Mouse (Mus musculus) adrenal gland, postnatal 36 days (tissue): ENCODE data around the gene Creb3l4. TPM values are rescaled to one million over a fixed set of nuclear protein-coding genes. Genes with fewer than 3 reads are reported as not detected.

Source experiments
- DNase-seq, 2 experiments: peaks; one replicate each; pipeline ENCODE4 v3.0.0; 2021; ENCODE audit warnings: mixed read lengths in 1 of 2
- microRNA-seq: library from miRNA; unstranded; fragments of <30 nt; microRNA quantifications from one replicate; pipeline ENCODE4 v1.2.0, GENCODE M21; 2021
- total RNA-seq, 2 experiments: library from RNA; stranded (reverse); gene quantifications; 2 replicates each; pipeline ENCODE4 v1.2.3; 2021

Gene Creb3l4
- total RNA-seq, 2 experiments from 2014 or later = 0.20 to 0.66 TPM

DNA sequence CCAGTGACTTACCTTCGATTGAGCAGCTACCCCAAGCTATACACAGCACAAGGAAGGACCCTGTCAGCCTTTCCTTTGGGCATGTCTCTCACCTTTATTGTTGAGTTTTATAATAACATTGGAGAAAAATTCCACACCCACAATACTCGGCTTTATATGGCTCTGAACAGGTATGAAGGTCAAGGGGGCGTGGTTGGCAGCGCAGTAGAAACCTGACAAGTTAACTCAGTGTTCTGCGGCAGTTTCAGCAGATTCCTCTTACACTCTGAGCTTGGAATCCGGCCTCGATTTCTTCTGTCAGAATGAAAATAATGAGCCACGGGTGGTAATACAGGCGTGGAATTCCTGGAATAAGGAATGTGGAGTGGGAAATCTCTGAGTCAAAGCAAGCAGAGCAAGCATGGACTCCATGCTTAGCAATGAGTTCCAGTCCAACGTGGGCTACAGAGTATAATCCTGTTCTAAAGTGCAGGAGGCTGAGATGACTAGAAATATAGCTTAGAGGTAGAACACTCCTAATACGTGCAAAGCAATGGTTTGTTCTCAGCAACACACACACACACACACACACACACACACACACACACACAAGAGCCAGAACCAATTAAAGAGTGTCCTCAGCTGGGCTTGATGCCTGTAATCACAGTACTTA lies 52.3 kb downstream of the Creb3l4 start:
- DNase-seq = no peak

Small RNA genes lying within 50 kb of the gene (microRNA-seq; reads per million reads assigned to microRNA genes)
- gene Mir7012 = not detected

Other genes with a start within 250 kb of the Creb3l4 start
- gene Hax1, start 244.7 kb downstream of the Creb3l4 start, total RNA-seq = 100 to 1,000 TPM; 159 to 161 TPM
- 10 to 100 TPM; 81.6 to 85.9 TPM for gene 4933434E20Rik, start 191.9 kb downstream of the Creb3l4 start, total RNA-seq
- 100 to 1,000 TPM; 146 to 159 TPM for gene Ubap2l, start 190.9 kb downstream of the Creb3l4 start, total RNA-seq
- 100 to 1,000 TPM; 183 to 215 TPM for gene Tpm3, start 170.9 kb downstream of the Creb3l4 start, total RNA-seq
- gene Nup210l, start 139.4 kb downstream of the Creb3l4 start, total RNA-seq = under 1 TPM; 0.66 TPM
- 1,000 to 10,000 TPM; 1,883 to 1,933 TPM for gene Rps27, start 29.9 kb downstream of the Creb3l4 start, total RNA-seq
- 10 to 100 TPM; 24.6 to 39.0 TPM for gene Rab13, start 29.8 kb downstream of the Creb3l4 start, total RNA-seq
- 10 to 100 TPM; 63.2 to 70.8 TPM for gene Jtb, start 11.9 kb downstream of the Creb3l4 start, total RNA-seq
- gene Slc39a1, start 4.7 kb upstream of the Creb3l4 start, total RNA-seq = 100 to 1,000 TPM; 127 to 142 TPM
- gene Crtc2, start 10.7 kb upstream of the Creb3l4 start, total RNA-seq = 10 to 100 TPM; 37.4 to 43.2 TPM
- gene Dennd4b, start 21.7 kb upstream of the Creb3l4 start, total RNA-seq = 1 to 10 TPM; 6.2 to 7.3 TPM
- 10 to 100 TPM; 62.2 to 66.2 TPM for gene Gatad2b, start 49.7 kb upstream of the Creb3l4 start, total RNA-seq
- gene Slc27a3, start 146.4 kb upstream of the Creb3l4 start, total RNA-seq = 100 to 1,000 TPM; 132 to 156 TPM
- gene Ints3, start 190.1 kb upstream of the Creb3l4 start, total RNA-seq = 10 to 100 TPM; 79.4 to 89.6 TPM
- 100 to 1,000 TPM; 203 to 287 TPM for gene Npr1, start 222.4 kb upstream of the Creb3l4 start, total RNA-seq
- 10 to 100 TPM; 56.9 to 63.7 TPM for gene Ilf2, start 232.6 kb upstream of the Creb3l4 start, total RNA-seq
- gene Snapin, start 247.5 kb upstream of the Creb3l4 start, total RNA-seq = 10 to 100 TPM; 53.3 to 79.3 TPM